Mouse (Mus musculus) midbrain, embryonic 13.5 days (tissue): ENCODE measurements at regions not wholly inside any gene's neighbourhood (a gene's known extent, or its start where the extent isn't known, plus 50 kb on each side); places are given as distances from the start of the nearest gene placed in this dataset.

ENCODE experiments used
- ATAC-seq: fragments of 200-750 bp; cut with Nextera tagmentation; 2 replicates; pipeline ENCODE4 v1.8.0; 2017; ENCODE audit warnings: mild to moderate bottlenecking, moderate TSS enrichment, moderate library complexity
- H3K27ac ChIP-seq: fragments of 300-500 bp; sonication (generic); 2 replicates; pipeline ENCODE4 v1.5.1; 2015; ENCODE audit warnings: inconsistent platforms, mild to moderate bottlenecking, moderate library complexity
- H3K27me3 ChIP-seq: fragments of 300-500 bp; sonication (generic); 2 replicates; pipeline ENCODE4 v1.6.1; 2015; ENCODE audit warnings: mild to moderate bottlenecking, inconsistent platforms
- H3K36me3 ChIP-seq: fragments of 300-500 bp; sonication (generic); 2 replicates; pipeline ENCODE4 v1.6.1; 2015; ENCODE audit warnings: mild to moderate bottlenecking, inconsistent platforms
- H3K4me1 ChIP-seq: fragments of 300-500 bp; sonication (generic); replicated peaks from 2 replicates; pipeline ENCODE4 v1.6.1; 2015; ENCODE audit warnings: inconsistent platforms
- H3K4me2 ChIP-seq: fragments of 300-500 bp; sonication (generic); replicated peaks from 2 replicates; pipeline ENCODE4 v1.6.1; 2015; ENCODE audit warnings: moderate library complexity, mild to moderate bottlenecking, inconsistent platforms
- H3K4me3 ChIP-seq: fragments of 300-500 bp; sonication (generic); replicated peaks from 2 replicates; pipeline ENCODE4 v1.5.1; 2015; ENCODE audit warnings: mild to moderate bottlenecking, inconsistent platforms
- H3K9ac ChIP-seq: fragments of 300-500 bp; sonication (generic); replicated peaks from 2 replicates; pipeline ENCODE4 v1.6.1; 2015; ENCODE audit warnings: mild to moderate bottlenecking, inconsistent platforms
- H3K9me3 ChIP-seq: fragments of 300-500 bp; sonication (generic); 2 replicates; pipeline ENCODE4 v1.6.1; 2016; ENCODE audit warnings: mild to moderate bottlenecking, inconsistent platforms
- WGBS: fragments of 180-500 bp; shearing (Covaris S2); methylation state at CpG from one replicate; pipeline ENCODE4 v1.1.7; 2015; 5-methylcytosine and 5-hydroxymethylcytosine counted together

DNA sequence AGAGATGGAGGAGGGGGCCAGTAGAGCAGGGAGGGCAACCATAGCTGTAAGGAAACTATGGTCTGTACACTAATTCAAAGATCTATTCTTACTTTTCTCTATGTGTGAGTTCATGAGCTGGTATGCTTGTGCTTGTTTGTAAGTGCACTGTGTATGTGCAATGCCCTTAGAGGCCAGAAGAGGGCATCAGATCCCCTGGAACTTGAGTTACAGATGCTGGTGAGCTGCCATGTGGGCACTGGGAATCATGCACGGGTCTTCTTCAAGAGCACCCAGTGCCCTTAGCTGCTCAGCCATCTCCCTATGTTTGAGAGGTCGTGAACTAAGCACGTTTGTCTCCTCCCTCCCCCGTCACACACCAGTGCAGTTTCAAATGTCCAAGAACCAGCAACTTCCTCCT is 68.9 kb downstream of the Tbx3 start:
- H3K27ac ChIP-seq = no peak overlapping the region
- H3K27me3 ChIP-seq = peaks cover 11% of the 10 kb centered on the region; the same call in 1 of the 2 replicates
- WGBS = 63% methylated on average over 4 of the region's 4 CpGs
- H3K36me3 ChIP-seq = no peaks in the 10 kb centered on the region
- H3K9me3 ChIP-seq = no peaks in the 10 kb centered on the region
- no peak overlapping the region for H3K4me3 ChIP-seq
- H3K9ac ChIP-seq = no peak overlapping the region
- no peaks in the 10 kb centered on the region for H3K4me1 ChIP-seq
- ATAC-seq = no peak
- no peak overlapping the region for H3K4me2 ChIP-seq

GRCm38 (mm10) chr5:119741116-119741515 is 70.6 kb downstream of the Tbx3 start:
- no peaks in the 10 kb centered on the region for H3K36me3 ChIP-seq
- H3K9ac ChIP-seq = no peak overlapping the region
- peak; percentile 45; the same call in 1 of the 2 replicates for ATAC-seq
- H3K4me3 ChIP-seq = no peak overlapping the region
- WGBS = 3% methylated on average over 6 of the region's 6 CpGs
- H3K27ac ChIP-seq = no peak overlapping the region
- no peaks in the 10 kb centered on the region for H3K9me3 ChIP-seq
- peaks cover 11% of the 10 kb centered on the region; the same call in 1 of the 2 replicates for H3K27me3 ChIP-seq
- H3K4me2 ChIP-seq = no peak overlapping the region
- no peaks in the 10 kb centered on the region for H3K4me1 ChIP-seq

- H3K9ac ChIP-seq = no peak overlapping the region
- WGBS = 83% methylated on average over 10 of the region's 10 CpGs
- peaks cover 5% of the 10 kb centered on the region for H3K4me1 ChIP-seq
- no peak overlapping the region for H3K4me2 ChIP-seq
- 0 out of 2 replicates have a peak, but pooled peaks cover 4% of the 10 kb centered on the region for H3K9me3 ChIP-seq
- no peaks in the 10 kb centered on the region for H3K36me3 ChIP-seq
- no peak overlapping the region for H3K27ac ChIP-seq
- peaks cover 31% of the 10 kb centered on the region for H3K27me3 ChIP-seq
- H3K4me3 ChIP-seq = no peak overlapping the region
- no peak for ATAC-seq
These were observed 73.3 kb downstream of the Tbx3 start for GRCm38 (mm10) chr5:119743733-119744132.

GRCm38 (mm10) chr5:119747038-119747437 is 76.6 kb downstream of the Tbx3 start:
- no peak overlapping the region for H3K4me3 ChIP-seq
- no peak overlapping the region for H3K4me2 ChIP-seq
- WGBS = 74% methylated on average over 10 of the region's 10 CpGs
- peaks cover 44% of the 10 kb centered on the region for H3K27me3 ChIP-seq
- no peak overlapping the region for H3K9ac ChIP-seq
- 0 out of 2 replicates have a peak, but pooled peaks cover 4% of the 10 kb centered on the region for H3K9me3 ChIP-seq
- H3K4me1 ChIP-seq = peaks cover 11% of the 10 kb centered on the region
- no peaks in the 10 kb centered on the region for H3K36me3 ChIP-seq
- no peak overlapping the region for H3K27ac ChIP-seq
- no peak for ATAC-seq

GRCm38 (mm10) chr5:119748667-119749066 is 78.2 kb downstream of the Tbx3 start:
- under 1% methylated on average over 21 of the region's 21 CpGs for WGBS
- peaks cover 11% of the 10 kb centered on the region for H3K4me1 ChIP-seq
- H3K9me3 ChIP-seq = 0 out of 2 replicates have a peak, but pooled peaks cover 4% of the 10 kb centered on the region
- 0 out of 2 replicates have a peak overlapping the region, but pooled peaks have one; percentile 14 for H3K9ac ChIP-seq
- H3K27me3 ChIP-seq = peaks cover 43% of the 10 kb centered on the region
- H3K4me3 ChIP-seq = peak overlapping the region; percentile 23
- ATAC-seq = no peak
- H3K36me3 ChIP-seq = no peaks in the 10 kb centered on the region
- no peak overlapping the region for H3K27ac ChIP-seq
- H3K4me2 ChIP-seq = peak overlapping the region; percentile 43

- ATAC-seq = no peak
- Histone ChIP-seq H3K9ac (no peak overlapping the region), H3K36me3 (no peaks in the 10 kb centered on the region), H3K9me3 (0 out of 2 replicates have a peak, but pooled peaks cover 4% of the 10 kb centered on the region), H3K4me2 (peak overlapping the region; percentile 43), H3K27me3 (peaks cover 43% of the 10 kb centered on the region), H3K4me1 (peaks cover 11% of the 10 kb centered on the region), H3K4me3 (peak overlapping the region; percentile 23; the same call in 1 of the 2 replicates), H3K27ac (no peak overlapping the region)
- 9% methylated on average over 17 of the region's 17 CpGs for WGBS
These were observed 78.7 kb downstream of the Tbx3 start for GRCm38 (mm10) chr5:119749153-119749552.

DNA sequence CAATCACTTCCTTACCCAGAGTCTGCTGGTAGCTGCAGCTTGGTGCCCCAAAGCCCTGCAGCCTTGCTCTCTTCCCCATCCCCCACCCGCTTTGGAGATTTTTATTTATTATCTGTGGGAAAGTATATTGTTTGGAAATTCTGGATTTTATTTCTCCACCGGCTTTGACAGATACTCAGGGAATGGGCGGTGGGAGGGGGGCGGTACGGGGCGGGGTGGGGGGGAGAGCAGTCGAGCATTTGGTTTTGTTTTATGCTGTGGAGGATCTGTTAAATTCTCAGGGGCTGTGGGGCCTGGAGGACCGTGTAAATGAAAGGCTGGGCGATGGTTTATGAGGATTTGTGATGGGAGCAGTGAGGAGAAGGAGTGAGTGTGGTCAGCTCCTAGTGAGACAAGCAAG is 76.7 kb upstream of the Tbx5 start:
- peaks cover 4% of the 10 kb centered on the region; the same call in 1 of the 2 replicates for H3K27me3 ChIP-seq
- no peak overlapping the region for H3K4me3 ChIP-seq
- H3K9me3 ChIP-seq = no peaks in the 10 kb centered on the region
- no peak for ATAC-seq
- H3K9ac ChIP-seq = no peak overlapping the region
- no peak overlapping the region for H3K4me2 ChIP-seq
- WGBS = 70% methylated on average over 9 of the region's 9 CpGs
- H3K36me3 ChIP-seq = no peaks in the 10 kb centered on the region
- no peak overlapping the region for H3K27ac ChIP-seq
- H3K4me1 ChIP-seq = no peaks in the 10 kb centered on the region

DNA sequence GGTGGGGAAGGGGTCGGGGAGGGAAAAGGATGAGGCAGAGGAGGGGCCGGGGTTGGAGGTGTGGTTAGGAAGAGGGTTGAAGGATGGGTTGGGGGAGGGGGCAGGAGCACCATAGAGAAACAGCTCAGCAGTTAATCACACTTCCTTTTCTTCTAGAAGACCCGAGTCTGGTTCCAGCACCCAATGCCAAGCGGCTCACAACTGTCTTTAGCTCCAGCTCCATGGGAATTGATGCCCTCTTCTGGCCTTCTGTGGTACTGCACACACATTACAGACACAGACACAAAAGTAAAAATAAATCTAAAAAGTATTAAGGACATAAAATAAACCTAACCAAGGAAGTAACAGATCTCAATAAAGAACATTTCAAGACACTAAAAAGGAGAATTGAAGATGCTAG is 73.6 kb upstream of the Tbx5 start:
- Histone ChIP-seq H3K4me2 (no peak overlapping the region), H3K9ac (no peak overlapping the region), H3K36me3 (no peaks in the 10 kb centered on the region), H3K9me3 (no peaks in the 10 kb centered on the region), H3K4me1 (no peaks in the 10 kb centered on the region), H3K27me3 (no peaks in the 10 kb centered on the region), H3K27ac (no peak overlapping the region), H3K4me3 (no peak overlapping the region)
- ATAC-seq = no peak
- WGBS = 74% methylated on average over 4 of the region's 4 CpGs

DNA sequence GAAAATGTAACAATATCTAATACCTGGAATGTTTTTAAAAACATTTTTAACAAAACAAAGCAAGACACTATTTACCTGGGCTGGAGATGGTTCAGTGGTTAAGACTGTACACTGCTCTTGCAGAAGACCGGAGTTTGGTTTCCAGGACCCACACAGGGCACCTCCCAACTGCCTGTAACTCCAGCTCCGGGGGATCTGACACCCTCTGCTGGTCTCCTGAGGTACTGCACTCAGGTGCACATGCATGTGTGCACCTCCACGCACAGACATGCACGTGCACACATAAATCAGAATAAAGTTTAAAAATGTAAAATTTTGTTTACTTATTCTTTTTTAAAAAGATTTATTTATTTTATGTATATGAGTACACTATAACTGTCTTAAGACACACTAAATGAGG is 70.4 kb upstream of the Tbx5 start:
- no peaks in the 10 kb centered on the region for H3K36me3 ChIP-seq

GRCm38 (mm10) chr5:119763337-119763736 is 69.1 kb upstream of the Tbx5 start:
- ATAC-seq = no peak
- WGBS = 34% methylated on average over 7 of the region's 7 CpGs

More for the DNA sequence above, 70.4 kb upstream of the Tbx5 start:
- no peak for ATAC-seq
- H3K4me1 ChIP-seq = no peaks in the 10 kb centered on the region
- H3K27ac ChIP-seq = no peak overlapping the region
- no peak overlapping the region for H3K4me2 ChIP-seq
- no peak overlapping the region for H3K4me3 ChIP-seq
- 85% methylated on average over 4 of the region's 4 CpGs for WGBS
- no peaks in the 10 kb centered on the region for H3K9me3 ChIP-seq
- no peak overlapping the region for H3K9ac ChIP-seq
- H3K27me3 ChIP-seq = 0 out of 2 replicates have a peak, but pooled peaks cover 5% of the 10 kb centered on the region

GRCm38 (mm10) chr5:119766372-119766771 is 66.1 kb upstream of the Tbx5 start:
- H3K4me3 ChIP-seq = no peak overlapping the region
- no peaks in the 10 kb centered on the region for H3K9me3 ChIP-seq
- no peaks in the 10 kb centered on the region for H3K36me3 ChIP-seq
- H3K4me1 ChIP-seq = no peaks in the 10 kb centered on the region
- H3K27me3 ChIP-seq = 0 out of 2 replicates have a peak, but pooled peaks cover 8% of the 10 kb centered on the region
- no peak for ATAC-seq
- no peak overlapping the region for H3K4me2 ChIP-seq
- H3K9ac ChIP-seq = no peak overlapping the region
- H3K27ac ChIP-seq = no peak overlapping the region
- 56% methylated on average over 13 of the region's 13 CpGs for WGBS

More at GRCm38 (mm10) chr5:119763337-119763736, 69.1 kb upstream of the Tbx5 start:
- no peak overlapping the region for H3K9ac ChIP-seq
- no peaks in the 10 kb centered on the region for H3K36me3 ChIP-seq
- H3K27me3 ChIP-seq = 0 out of 2 replicates have a peak, but pooled peaks cover 5% of the 10 kb centered on the region
- no peaks in the 10 kb centered on the region for H3K4me1 ChIP-seq
- no peak overlapping the region for H3K27ac ChIP-seq
- H3K4me2 ChIP-seq = no peak overlapping the region
- H3K4me3 ChIP-seq = no peak overlapping the region
- H3K9me3 ChIP-seq = no peaks in the 10 kb centered on the region

DNA sequence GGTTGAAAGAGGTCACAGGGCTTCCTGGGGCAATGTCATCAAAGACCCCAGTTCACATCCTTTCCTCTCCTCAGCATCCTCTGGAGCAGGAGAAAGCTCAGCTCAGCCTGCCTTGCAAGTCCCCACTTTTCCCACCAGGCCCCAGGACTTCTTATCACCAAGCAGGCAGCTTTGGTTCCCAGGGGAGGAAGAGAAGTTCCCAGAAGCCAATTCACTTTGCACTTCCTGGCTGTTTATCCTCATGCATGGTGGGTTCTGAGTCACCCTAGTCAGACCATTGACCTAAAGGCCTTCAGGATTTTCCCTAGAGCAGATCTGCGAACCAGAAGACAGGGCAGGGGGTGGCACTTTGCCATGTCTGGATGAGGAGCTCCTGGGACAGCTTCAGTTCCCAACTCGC is 61.5 kb upstream of the Tbx5 start:
- H3K9ac ChIP-seq = no peak overlapping the region
- H3K4me2 ChIP-seq = no peak overlapping the region
- WGBS = 76% methylated on average over 2 of the region's 2 CpGs
- 0 out of 2 replicates have a peak, but pooled peaks cover 12% of the 10 kb centered on the region for H3K27me3 ChIP-seq
- no peak overlapping the region for H3K27ac ChIP-seq
- no peak for ATAC-seq
- H3K36me3 ChIP-seq = no peaks in the 10 kb centered on the region
- no peaks in the 10 kb centered on the region for H3K4me1 ChIP-seq
- no peaks in the 10 kb centered on the region for H3K9me3 ChIP-seq
- no peak overlapping the region for H3K4me3 ChIP-seq
